Mouse (Mus musculus): ENCODE results near the gene Tbp. TPM values are rescaled to one million over a fixed set of nuclear protein-coding genes. Genes with fewer than 3 reads are reported as not detected.
A peak's percentile ranks its signal among the peaks of the same experiment; 100 is the strongest.

The Tbp gene
- total RNA-seq (2014; rRNA removed) (49.3 and 53.0 TPM in 2 replicates), polyA plus RNA-seq (2015; fragmentation: Nextera tagmentation; extraction: Ambion mirVana) (40.2 and 43.9 TPM in 2 replicates)

- no peaks in the 10 kb centered on the region for H3K9me3 ChIP-seq (ENCODE audit: low read length)
- H3K4me2 ChIP-seq (ENCODE audit: low read depth), result peak within 1 kb of the TSS; percentile 80
- peak within 1 kb of the TSS; percentile 82 for H3K4me3 ChIP-seq (ENCODE audit: low read depth, low read length)
- peak within 1 kb of the TSS; percentile 83 for H3K9ac ChIP-seq
- peak; percentile 93 for ATAC-seq
- peak within 1 kb of the TSS; percentile 95 for H3K27ac ChIP-seq (ENCODE audit: low read depth, low read length)
- DNase-seq, result peak; percentile 98
- H3K27me3 ChIP-seq (ENCODE audit: insufficient read depth, low read length), result no peaks in the 10 kb centered on the region
- H3K4me1 ChIP-seq (ENCODE audit: insufficient read depth), result peaks cover 31% of the 10 kb centered on the region
- 2% methylated on average over 63 of the region's 63 CpGs for WGBS
- H3K36me3 ChIP-seq (ENCODE audit: insufficient read depth), result peaks cover 19% of the 10 kb centered on the region
- no peak for TF ChIP-seq CTCF (IDR thresholded peaks at IDR 0.05; ENCODE audit: low read depth)
Observed at GRCm38 (mm10) chr17:15499656-15500394, at the start of gene Tbp, which contains the start of gene Psmb1. Gene Tbp, plus strand, starts transcription at chr17:15499888. Gene Psmb1, minus strand, starts transcription at chr17:15499751.

- TF ChIP-seq CTCF (IDR thresholded peaks at IDR 0.05; ENCODE audit: low read depth), result no peak
- no peak overlapping the region for H3K9ac ChIP-seq
- no peaks in the 10 kb centered on the region for H3K4me1 ChIP-seq (ENCODE audit: insufficient read depth)
- H3K27me3 ChIP-seq (ENCODE audit: insufficient read depth, low read length), result no peaks in the 10 kb centered on the region
- H3K4me3 ChIP-seq (ENCODE audit: low read depth, low read length), result no peak overlapping the region
- DNase-seq (no peak), ATAC-seq (no peak)
- no peak overlapping the region for H3K27ac ChIP-seq (ENCODE audit: low read depth, low read length)
- WGBS, result 82% methylated on average over 4 of the region's 4 CpGs
- H3K36me3 ChIP-seq (ENCODE audit: insufficient read depth), result no peaks in the 10 kb centered on the region
- no peak overlapping the region for H3K4me2 ChIP-seq (ENCODE audit: low read depth)
- no peaks in the 10 kb centered on the region for H3K9me3 ChIP-seq (ENCODE audit: low read length)
Observed at GRCm38 (mm10) chr17:15455203-15455602, 44.5 kb upstream of the Tbp start.

GRCm38 (mm10) chr17:15456595-15456994 lies 43.1 kb upstream of the Tbp start:
- TF ChIP-seq CTCF (IDR thresholded peaks at IDR 0.05; ENCODE audit: low read depth), result no peak
- Histone ChIP-seq H3K9me3 (ENCODE audit: low read length) (no peaks in the 10 kb centered on the region), H3K4me3 (ENCODE audit: low read depth, low read length) (no peak overlapping the region), H3K27ac (ENCODE audit: low read depth, low read length) (no peak overlapping the region), H3K4me2 (ENCODE audit: low read depth) (no peak overlapping the region), H3K9ac (no peak overlapping the region), H3K36me3 (ENCODE audit: insufficient read depth) (no peaks in the 10 kb centered on the region), H3K27me3 (ENCODE audit: insufficient read depth, low read length) (no peaks in the 10 kb centered on the region), H3K4me1 (ENCODE audit: insufficient read depth) (no peaks in the 10 kb centered on the region)
- DNase-seq, result no peak
- no peak for ATAC-seq
- 90% methylated on average over 2 of the region's 2 CpGs for WGBS

GRCm38 (mm10) chr17:15459761-15460160 lies 39.9 kb upstream of the Tbp start:
- no peak overlapping the region for H3K27ac ChIP-seq (ENCODE audit: low read depth, low read length)
- no peaks in the 10 kb centered on the region for H3K27me3 ChIP-seq (ENCODE audit: insufficient read depth, low read length)
- no peak overlapping the region for H3K9ac ChIP-seq
- TF ChIP-seq CTCF (IDR thresholded peaks at IDR 0.05; ENCODE audit: low read depth), result no peak
- ATAC-seq (no peak), DNase-seq (no peak)
- H3K4me1 ChIP-seq (ENCODE audit: insufficient read depth), result no peaks in the 10 kb centered on the region
- no peak overlapping the region for H3K4me2 ChIP-seq (ENCODE audit: low read depth)
- no peaks in the 10 kb centered on the region; the same call in 1 of the 2 replicates for H3K36me3 ChIP-seq (ENCODE audit: insufficient read depth)
- no peaks in the 10 kb centered on the region for H3K9me3 ChIP-seq (ENCODE audit: low read length)
- H3K4me3 ChIP-seq (ENCODE audit: low read depth, low read length), result no peak overlapping the region
- WGBS, result 72% methylated on average over 4 of the region's 4 CpGs

DNA sequence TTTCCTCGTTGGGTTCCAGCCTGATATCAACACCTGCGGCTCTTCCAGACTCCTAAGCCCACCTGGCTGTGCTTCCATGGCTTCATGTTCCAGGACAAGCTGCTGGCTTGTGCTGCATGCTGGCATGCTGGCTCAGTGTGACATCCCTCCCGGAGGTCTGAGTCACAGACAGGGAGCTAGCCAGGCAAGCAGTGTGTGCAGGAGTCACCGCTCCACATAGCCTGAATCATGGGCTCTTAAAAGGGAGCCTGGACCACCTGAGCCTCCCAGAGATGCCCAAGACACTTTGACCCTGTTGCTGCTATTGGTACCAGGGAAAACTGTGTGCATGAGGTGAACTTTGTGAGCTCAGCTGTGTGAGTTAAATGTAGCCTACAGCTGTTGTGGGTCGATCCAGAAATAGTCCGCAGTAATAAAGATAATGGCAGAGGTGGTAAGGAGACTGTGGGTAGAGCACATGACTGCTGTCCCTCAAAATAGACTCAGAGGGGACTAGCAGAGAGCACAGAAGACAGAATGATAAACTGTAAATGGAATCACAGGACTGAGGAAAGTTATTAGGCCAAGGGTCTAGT lies 37.7 kb upstream of the Tbp start:
- Histone ChIP-seq H3K36me3 (ENCODE audit: insufficient read depth) (no peaks in the 10 kb centered on the region; the same call in 1 of the 2 replicates), H3K4me1 (ENCODE audit: insufficient read depth) (no peaks in the 10 kb centered on the region)
- 91% methylated on average over 6 of the region's 6 CpGs for WGBS

GRCm38 (mm10) chr17:15467669-15468068 lies 32.0 kb upstream of the Tbp start:
- no peak overlapping the region for H3K4me3 ChIP-seq (ENCODE audit: low read depth, low read length)
- no peak overlapping the region for H3K27ac ChIP-seq (ENCODE audit: low read depth, low read length)
- DNase-seq, result peak; percentile 83
- H3K4me1 ChIP-seq (ENCODE audit: insufficient read depth), result no peaks in the 10 kb centered on the region
- ATAC-seq, result peak; percentile 72
- H3K4me2 ChIP-seq (ENCODE audit: low read depth), result no peak overlapping the region
- peak; percentile 94 for TF ChIP-seq CTCF (IDR thresholded peaks at IDR 0.05; ENCODE audit: low read depth)
- peaks cover 9% of the 10 kb centered on the region for H3K36me3 ChIP-seq (ENCODE audit: insufficient read depth)
- no peaks in the 10 kb centered on the region for H3K9me3 ChIP-seq (ENCODE audit: low read length)
- 18% methylated on average over 5 of the region's 5 CpGs for WGBS
- no peak overlapping the region for H3K9ac ChIP-seq
- no peaks in the 10 kb centered on the region for H3K27me3 ChIP-seq (ENCODE audit: insufficient read depth, low read length)

More for the DNA sequence above, 37.7 kb upstream of the Tbp start:
- ATAC-seq (no peak), DNase-seq (no peak)
- no peak overlapping the region for H3K9ac ChIP-seq
- H3K4me3 ChIP-seq (ENCODE audit: low read depth, low read length), result no peak overlapping the region
- no peaks in the 10 kb centered on the region for H3K9me3 ChIP-seq (ENCODE audit: low read length)
- TF ChIP-seq CTCF (IDR thresholded peaks at IDR 0.05; ENCODE audit: low read depth), result no peak
- no peak overlapping the region for H3K27ac ChIP-seq (ENCODE audit: low read depth, low read length)
- H3K4me2 ChIP-seq (ENCODE audit: low read depth), result no peak overlapping the region
- no peaks in the 10 kb centered on the region for H3K27me3 ChIP-seq (ENCODE audit: insufficient read depth, low read length)

DNA sequence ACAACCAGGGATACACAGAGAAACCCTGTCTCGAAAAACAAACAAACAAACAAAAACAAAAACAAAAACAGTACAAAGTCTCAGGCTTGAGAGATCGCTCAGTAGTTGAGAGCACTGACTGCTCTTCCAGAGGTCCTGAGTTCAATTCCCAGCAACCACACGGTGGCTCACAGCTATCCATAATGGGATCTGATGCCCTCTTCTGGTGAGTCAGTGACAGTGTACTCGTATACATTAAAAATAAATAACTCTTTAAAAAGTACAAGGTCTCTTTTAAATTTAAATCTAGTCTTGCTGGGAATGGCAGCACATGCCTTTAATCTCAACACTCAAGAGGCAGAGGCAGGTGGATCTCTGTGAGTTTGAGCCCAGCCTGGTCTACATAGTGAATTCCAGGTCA lies 27.0 kb upstream of the Tbp start:
- no peak overlapping the region for H3K4me3 ChIP-seq (ENCODE audit: low read depth, low read length)
- H3K4me2 ChIP-seq (ENCODE audit: low read depth), result no peak overlapping the region
- H3K27me3 ChIP-seq (ENCODE audit: insufficient read depth, low read length), result no peaks in the 10 kb centered on the region
- H3K27ac ChIP-seq (ENCODE audit: low read depth, low read length), result no peak overlapping the region
- DNase-seq, result no peak
- WGBS, result 89% methylated on average over 4 of the region's 4 CpGs
- TF ChIP-seq CTCF (IDR thresholded peaks at IDR 0.05; ENCODE audit: low read depth), result peak; percentile 26; the same call in 1 of the 2 replicates
- H3K9ac ChIP-seq, result no peak overlapping the region
- no peak for ATAC-seq
- H3K4me1 ChIP-seq (ENCODE audit: insufficient read depth), result no peaks in the 10 kb centered on the region
- peaks cover 53% of the 10 kb centered on the region for H3K36me3 ChIP-seq (ENCODE audit: insufficient read depth)
- no peaks in the 10 kb centered on the region for H3K9me3 ChIP-seq (ENCODE audit: low read length)
